Mouse (Mus musculus) hindbrain, embryonic 16.5 days (tissue): ENCODE data around the gene Stoml3. TPM values are rescaled to one million over a fixed set of nuclear protein-coding genes. Genes with fewer than 3 reads are reported as not detected.
A peak's percentile ranks its signal among the peaks of the same experiment; 100 is the strongest.

Experiments
- ATAC-seq: fragments of 200-750 bp; cut with Nextera tagmentation; 2 replicates; pipeline ENCODE4 v1.8.0; 2017; ENCODE audit warnings: moderate TSS enrichment, moderate library complexity
- H3K27ac ChIP-seq: fragments of 300-500 bp; sonication (generic); 2 replicates; pipeline ENCODE4 v1.5.1; 2014; ENCODE audit warnings: low read depth, mild to moderate bottlenecking, control low read depth, low read length, moderate library complexity
- H3K27me3 ChIP-seq: fragments of 300-500 bp; sonication (generic); replicated peaks from 2 replicates; pipeline ENCODE4 v1.6.1; 2014; ENCODE audit warnings: low read length; ENCODE audit not compliant: control insufficient read depth, insufficient read depth
- H3K36me3 ChIP-seq: fragments of 300-500 bp; sonication (generic); 2 replicates; pipeline ENCODE4 v1.6.1; 2014; ENCODE audit warnings: mild to moderate bottlenecking, low read length, moderate library complexity, mixed read lengths; ENCODE audit not compliant: control insufficient read depth, insufficient read depth
- H3K4me1 ChIP-seq: fragments of 300-500 bp; sonication (generic); 2 replicates; pipeline ENCODE4 v1.6.1; 2014; ENCODE audit warnings: low read depth, low read length; ENCODE audit not compliant: control insufficient read depth, insufficient read depth
- H3K4me2 ChIP-seq: fragments of 300-500 bp; sonication (generic); 2 replicates; pipeline ENCODE4 v1.6.1; 2014; ENCODE audit warnings: mild to moderate bottlenecking, low read length, control low read depth, moderate library complexity
- H3K4me3 ChIP-seq: fragments of 300-500 bp; sonication (generic); 2 replicates; pipeline ENCODE4 v1.5.1; 2014; ENCODE audit warnings: mild to moderate bottlenecking, low read length, control low read depth, moderate library complexity
- H3K9ac ChIP-seq: fragments of 300-500 bp; sonication (generic); 2 replicates; pipeline ENCODE4 v1.6.1; 2014; ENCODE audit warnings: low read depth, mild to moderate bottlenecking, control low read depth, low read length, moderate library complexity
- H3K9me3 ChIP-seq: fragments of 300-500 bp; sonication (generic); 2 replicates; pipeline ENCODE4 v1.6.1; 2014; ENCODE audit warnings: mild to moderate bottlenecking, low read length, moderate library complexity; ENCODE audit not compliant: control insufficient read depth
- WGBS: fragments of 180-500 bp; shearing (Covaris S2); extraction: QIAGEN DNeasy Blood & Tissue Kit; methylation state at CpG from one replicate; pipeline ENCODE4 v1.1.7; 2014; 5-methylcytosine and 5-hydroxymethylcytosine counted together
- polyA plus RNA-seq: library from polyadenylated mRNA; unstranded; fragments of >200 nt; fragmentation: Nextera tagmentation; extraction: Ambion mirVana; gene quantifications from 2 replicates; pipeline ENCODE4 v1.2.1, GENCODE M21; 2015

Stoml3 gene
- polyA plus RNA-seq, 1 experiment from 2014 or later = not detected

DNA sequence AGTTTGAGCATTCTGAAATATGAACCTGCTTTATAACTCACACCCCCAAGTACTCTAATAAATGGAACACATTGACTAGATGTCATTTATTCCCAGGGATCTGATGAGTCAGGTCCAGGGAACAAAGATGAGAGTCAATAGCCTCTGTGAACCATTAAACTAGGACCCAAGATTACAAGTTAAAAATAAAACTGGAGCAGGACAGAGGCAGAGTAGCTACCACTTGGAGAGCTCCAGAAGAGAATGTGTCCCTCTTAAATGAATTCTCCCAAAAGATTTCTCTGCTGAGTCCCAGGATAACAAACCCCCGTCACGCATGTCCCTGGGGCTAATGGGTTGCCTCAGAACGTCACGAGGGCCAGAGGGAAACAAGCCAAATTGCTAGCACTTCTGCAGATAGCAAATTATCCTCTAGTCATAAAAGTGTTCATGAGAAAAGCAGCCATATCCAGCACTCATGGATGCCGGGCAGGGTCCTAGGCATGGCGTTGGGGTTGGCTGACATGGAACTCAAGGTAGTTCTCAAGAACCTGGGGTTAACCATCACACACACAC lies 10.0 kb downstream of the Stoml3 start:
- ATAC-seq = no peak
- Histone ChIP-seq H3K27me3 (no peaks in the 10 kb centered on the region), H3K4me3 (no peak overlapping the region), H3K9me3 (no peaks in the 10 kb centered on the region), H3K4me2 (no peak overlapping the region), H3K36me3 (no peaks in the 10 kb centered on the region), H3K4me1 (no peaks in the 10 kb centered on the region), H3K9ac (no peak overlapping the region), H3K27ac (no peak overlapping the region)
- 89% methylated on average over 6 of the region's 6 CpGs for WGBS

DNA sequence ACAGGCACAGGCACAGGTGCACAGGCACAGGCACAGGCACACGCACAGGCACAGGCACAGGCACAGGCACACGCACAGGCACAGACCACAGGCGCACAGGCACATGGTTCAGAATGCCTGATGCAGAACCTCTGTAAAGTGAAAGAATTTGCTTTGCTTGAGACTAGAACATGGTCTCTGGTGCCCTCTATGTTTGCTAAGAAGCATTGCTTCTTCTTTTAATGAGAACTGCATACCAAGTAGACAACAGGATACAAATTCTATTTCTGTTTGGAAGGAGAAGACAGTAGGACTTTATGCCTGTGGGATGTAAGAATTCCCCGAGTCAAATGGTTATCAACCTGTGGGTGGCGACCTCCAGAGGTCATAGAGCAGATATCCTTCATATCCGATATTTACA lies 14.0 kb downstream of the Stoml3 start:
- Histone ChIP-seq H3K27ac (no peak overlapping the region), H3K4me3 (no peak overlapping the region), H3K36me3 (no peaks in the 10 kb centered on the region), H3K9ac (no peak overlapping the region), H3K4me1 (no peaks in the 10 kb centered on the region), H3K4me2 (no peak overlapping the region), H3K9me3 (no peaks in the 10 kb centered on the region), H3K27me3 (no peaks in the 10 kb centered on the region)
- WGBS = 61% methylated on average over 6 of the region's 6 CpGs
- peak; percentile 63; the same call in 1 of the 2 replicates for ATAC-seq

DNA sequence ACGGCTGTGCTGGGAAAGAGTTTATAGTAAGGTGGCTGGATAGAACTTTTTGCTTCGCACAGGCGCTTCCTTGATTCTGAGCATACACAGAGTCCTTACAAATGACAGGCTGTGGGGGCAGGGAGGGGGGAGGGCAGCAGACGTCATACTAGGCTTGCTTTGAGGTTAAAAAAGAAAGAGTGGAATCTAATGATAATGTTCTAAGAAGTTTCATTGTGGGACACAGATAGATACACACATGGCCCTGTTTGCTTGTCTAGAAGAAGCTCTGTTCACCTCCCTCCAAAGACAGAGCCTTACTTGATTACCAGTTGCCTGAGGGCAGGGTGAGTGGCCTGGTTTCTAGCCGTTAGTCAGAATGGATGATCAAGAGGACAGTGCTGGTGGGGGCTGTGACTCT lies 24.6 kb downstream of the Stoml3 start:
- Histone ChIP-seq H3K4me3 (no peak overlapping the region), H3K4me2 (no peak overlapping the region), H3K27me3 (no peaks in the 10 kb centered on the region), H3K36me3 (no peaks in the 10 kb centered on the region), H3K4me1 (no peaks in the 10 kb centered on the region), H3K9me3 (no peaks in the 10 kb centered on the region), H3K27ac (no peak overlapping the region), H3K9ac (no peak overlapping the region)
- 76% methylated on average over 5 of the region's 5 CpGs for WGBS
- no peak for ATAC-seq

DNA sequence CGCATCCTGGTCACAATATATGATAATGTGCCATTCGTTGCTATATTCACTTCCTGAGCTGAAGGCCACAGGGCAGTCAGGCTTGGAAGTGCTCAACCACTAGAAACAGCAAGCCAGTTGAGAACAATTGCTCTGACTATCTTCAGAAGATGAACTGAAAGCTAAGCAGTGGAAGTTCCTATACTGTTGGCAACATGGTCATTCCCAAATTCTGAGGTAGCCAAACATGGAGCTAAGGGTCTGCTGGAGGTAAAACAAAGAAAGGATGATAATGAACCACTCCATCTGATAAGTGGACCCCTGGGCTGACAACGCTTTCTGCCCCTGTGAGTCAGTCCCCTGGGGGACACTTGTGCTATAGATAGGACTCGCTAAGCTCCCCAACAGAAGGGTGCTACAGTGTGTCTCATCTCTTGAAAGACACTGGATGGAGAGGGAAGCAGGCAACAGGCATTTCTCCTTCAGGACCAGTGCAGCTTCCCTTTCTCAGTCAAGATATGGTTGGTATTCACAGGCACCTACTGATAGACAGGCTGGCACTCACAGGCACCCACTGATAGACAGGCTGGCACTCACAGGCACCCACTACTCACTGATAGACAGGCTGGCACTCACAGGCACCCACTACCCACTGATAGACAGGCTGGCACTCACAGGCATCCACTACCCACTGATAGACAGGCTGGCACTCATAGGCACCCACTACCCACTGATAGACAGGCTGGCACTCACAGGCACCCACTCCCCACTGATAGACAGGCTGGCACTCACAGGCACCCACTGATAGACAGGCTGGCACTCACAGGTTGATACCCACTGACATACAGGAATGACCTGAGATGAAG lies 26.0 kb downstream of the Stoml3 start:
- Histone ChIP-seq H3K4me2 (no peak overlapping the region), H3K4me3 (no peak overlapping the region), H3K9ac (no peak overlapping the region), H3K4me1 (no peaks in the 10 kb centered on the region), H3K27me3 (no peaks in the 10 kb centered on the region), H3K9me3 (no peaks in the 10 kb centered on the region), H3K36me3 (no peaks in the 10 kb centered on the region), H3K27ac (no peak overlapping the region)
- 80% methylated on average over 4 of the region's 4 CpGs for WGBS
- no peak for ATAC-seq

DNA sequence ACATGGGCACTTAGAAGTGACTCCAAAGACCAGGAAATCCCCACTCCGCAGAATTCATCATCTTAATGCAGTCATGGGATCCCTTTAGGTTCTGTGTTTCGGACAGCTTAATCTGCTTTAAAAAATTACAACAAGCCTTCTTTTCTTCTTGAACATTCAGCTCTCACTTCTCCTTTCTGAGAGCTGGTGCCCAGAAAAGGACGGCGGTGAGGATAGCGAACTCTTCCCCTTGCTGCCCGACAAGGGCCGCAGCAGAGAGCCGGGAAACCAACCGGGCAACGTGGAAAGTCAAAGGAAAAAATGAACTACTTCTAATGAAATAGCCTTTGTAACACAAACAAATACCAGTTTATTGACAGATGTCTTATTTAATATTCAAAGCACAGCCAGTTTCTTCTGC lies 34.3 kb downstream of the Stoml3 start:
- Histone ChIP-seq H3K27ac (no peak overlapping the region), H3K27me3 (no peaks in the 10 kb centered on the region), H3K4me1 (no peaks in the 10 kb centered on the region), H3K9me3 (no peaks in the 10 kb centered on the region), H3K4me3 (no peak overlapping the region), H3K36me3 (no peaks in the 10 kb centered on the region), H3K9ac (no peak overlapping the region), H3K4me2 (no peak overlapping the region)
- ATAC-seq = peak; percentile 57; the same call in 1 of the 2 replicates
- WGBS = 72% methylated on average over 10 of the region's 10 CpGs

DNA sequence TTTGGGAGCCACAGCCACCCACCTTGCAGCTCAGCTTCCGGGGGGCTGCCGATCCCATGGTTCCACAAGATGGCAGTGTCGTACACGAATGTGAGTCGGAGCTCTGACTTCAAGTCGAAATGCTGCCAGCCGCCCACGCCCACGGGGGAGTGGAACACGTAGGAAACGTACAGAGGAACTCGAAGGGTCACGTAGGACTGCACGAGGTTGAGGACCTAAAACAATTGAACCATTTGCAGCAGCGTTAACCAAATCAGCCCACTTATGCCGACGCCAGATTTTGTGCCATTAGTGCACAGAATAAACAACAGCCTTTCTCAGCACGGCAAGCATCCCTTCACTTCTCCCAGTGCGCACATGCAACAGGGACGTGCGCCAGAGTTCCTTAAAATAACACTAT lies 37.3 kb downstream of the Stoml3 start:
- Histone ChIP-seq H3K27me3 (no peaks in the 10 kb centered on the region), H3K36me3 (no peaks in the 10 kb centered on the region), H3K4me3 (peak overlapping the region; percentile 45), H3K4me2 (peak overlapping the region; percentile 80), H3K9ac (peak overlapping the region; percentile 60), H3K27ac (no peak overlapping the region), H3K9me3 (no peaks in the 10 kb centered on the region), H3K4me1 (no peaks in the 10 kb centered on the region)
- ATAC-seq = peak; percentile 79
- 11% methylated on average over 21 of the region's 21 CpGs for WGBS

DNA sequence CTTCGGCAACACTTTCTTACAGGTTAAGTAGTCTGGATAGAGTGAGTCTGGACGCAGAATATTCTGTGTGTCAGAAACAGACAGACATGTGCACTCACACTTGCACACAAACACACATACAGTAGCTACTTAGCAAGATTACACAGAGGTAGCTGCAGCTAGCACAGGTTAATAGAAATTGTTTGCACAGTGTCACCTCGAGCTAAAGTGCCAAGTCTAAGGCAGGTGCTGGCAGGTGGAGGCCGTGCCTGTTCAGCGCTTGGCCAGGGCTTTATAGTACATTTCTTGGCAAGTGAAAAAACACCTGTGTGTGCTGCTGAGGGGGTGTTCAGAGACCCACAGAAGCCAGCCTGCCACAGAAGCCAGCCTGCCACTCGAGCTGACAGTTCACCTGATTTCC lies 41.9 kb downstream of the Stoml3 start:
- 86% methylated on average over 6 of the region's 6 CpGs for WGBS
- H3K27me3 ChIP-seq = no peaks in the 10 kb centered on the region
- no peak overlapping the region for H3K27ac ChIP-seq

DNA sequence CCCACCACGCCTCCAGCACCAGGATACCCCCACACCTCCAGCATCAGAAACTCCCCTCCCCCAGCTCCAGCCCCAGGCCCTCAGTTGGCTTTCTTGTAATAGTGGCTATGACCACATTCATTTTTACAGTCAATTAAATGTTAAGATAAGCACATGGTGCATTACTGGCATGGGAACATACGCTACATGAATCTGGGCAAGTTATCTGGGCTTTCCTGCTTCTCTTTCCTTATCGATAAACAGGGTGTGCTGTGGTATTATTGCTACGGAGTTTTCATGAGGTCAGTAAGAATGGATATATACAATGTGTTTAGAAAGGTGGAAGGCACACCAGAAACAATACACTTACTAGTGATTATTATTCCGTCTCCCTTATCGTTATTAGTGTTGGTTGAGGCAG lies 43.6 kb downstream of the Stoml3 start:
- Histone ChIP-seq H3K9ac (no peak overlapping the region), H3K4me2 (no peak overlapping the region), H3K27ac (no peak overlapping the region), H3K27me3 (no peaks in the 10 kb centered on the region), H3K9me3 (no peaks in the 10 kb centered on the region), H3K4me1 (no peaks in the 10 kb centered on the region), H3K36me3 (no peaks in the 10 kb centered on the region), H3K4me3 (no peak overlapping the region)
- no peak for ATAC-seq
- 91% methylated on average over 6 of the region's 6 CpGs for WGBS

More for the DNA sequence above, 41.9 kb downstream of the Stoml3 start:
- no peak overlapping the region for H3K4me2 ChIP-seq
- no peak overlapping the region for H3K4me3 ChIP-seq
- H3K4me1 ChIP-seq = no peaks in the 10 kb centered on the region
- ATAC-seq = no peak
- H3K36me3 ChIP-seq = no peaks in the 10 kb centered on the region
- no peak overlapping the region for H3K9ac ChIP-seq
- no peaks in the 10 kb centered on the region for H3K9me3 ChIP-seq

DNA sequence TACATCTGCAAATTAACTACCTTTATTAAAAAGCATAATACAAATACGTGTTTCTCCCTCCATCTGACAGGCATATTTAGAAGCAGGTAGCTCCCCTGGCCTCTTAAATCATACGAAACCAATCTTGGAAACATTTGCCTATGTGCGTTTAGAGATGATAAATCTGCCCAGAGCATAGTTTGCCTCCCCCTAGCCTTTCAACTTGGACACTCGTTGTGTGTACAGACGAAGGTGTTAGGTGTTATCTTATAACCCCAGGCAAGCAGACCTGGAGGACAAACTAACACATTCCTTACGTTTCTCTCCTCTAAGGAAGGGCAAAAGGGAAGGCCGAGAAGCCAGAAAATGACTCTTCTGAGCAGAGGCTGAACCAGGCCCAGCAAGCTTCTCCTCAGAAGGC lies 64.2 kb downstream of the Stoml3 start:
- ATAC-seq = no peak
- Histone ChIP-seq H3K9me3 (no peaks in the 10 kb centered on the region), H3K4me1 (no peaks in the 10 kb centered on the region), H3K27me3 (no peaks in the 10 kb centered on the region), H3K4me3 (no peak overlapping the region), H3K36me3 (no peaks in the 10 kb centered on the region), H3K27ac (no peak overlapping the region), H3K4me2 (no peak overlapping the region), H3K9ac (no peak overlapping the region)
- 79% methylated on average over 7 of the region's 7 CpGs for WGBS
